Mouse (Mus musculus) midbrain, postnatal 0 days (tissue): ENCODE data around the gene Aqp11. TPM values are rescaled to one million over a fixed set of nuclear protein-coding genes. Genes with fewer than 3 reads are reported as not detected.

ENCODE experiments used
- ATAC-seq: fragments of 200-750 bp; cut with Nextera tagmentation; 2 replicates; pipeline ENCODE4 v1.8.0; 2017; ENCODE audit warnings: moderate number of reproducible peaks, mild to moderate bottlenecking, moderate TSS enrichment, moderate library complexity; ENCODE audit not compliant: low FRiP score
- DNase-seq: peaks from one replicate; pipeline ENCODE4 v3.0.0-alpha.2; 2015; ENCODE audit warnings: low spot score
- H3K27ac ChIP-seq: fragments of 300-500 bp; sonication (generic); 2 replicates; pipeline ENCODE4 v1.5.1; 2014; ENCODE audit warnings: low read depth, mild to moderate bottlenecking, low read length, mixed read lengths
- H3K27me3 ChIP-seq: fragments of 300-500 bp; sonication (generic); 2 replicates; pipeline ENCODE4 v1.6.1; 2014; ENCODE audit warnings: low read length, control low read depth, mixed read lengths; ENCODE audit not compliant: insufficient read depth
- H3K36me3 ChIP-seq: fragments of 300-500 bp; sonication (generic); 2 replicates; pipeline ENCODE4 v1.6.1; 2014; ENCODE audit warnings: low read length, control low read depth, mixed read lengths; ENCODE audit not compliant: insufficient read depth
- H3K4me1 ChIP-seq: fragments of 300-500 bp; sonication (generic); 2 replicates; pipeline ENCODE4 v1.6.1; 2014; ENCODE audit warnings: mild to moderate bottlenecking, control low read depth, antibody characterized with exemption, low read length, mixed read lengths; ENCODE audit not compliant: insufficient read depth
- H3K4me2 ChIP-seq: fragments of 300-500 bp; sonication (generic); 2 replicates; pipeline ENCODE4 v1.6.1; 2014; ENCODE audit warnings: low read depth, mild to moderate bottlenecking, low read length, mixed read lengths; ENCODE audit not compliant: poor library complexity, severe bottlenecking
- H3K4me3 ChIP-seq: fragments of 300-500 bp; sonication (generic); 2 replicates; pipeline ENCODE4 v1.5.1; 2014; ENCODE audit warnings: low read depth, mild to moderate bottlenecking, low read length, moderate library complexity
- H3K9ac ChIP-seq: fragments of 300-500 bp; sonication (generic); replicated peaks from 2 replicates; pipeline ENCODE4 v1.6.1; 2014; ENCODE audit warnings: mild to moderate bottlenecking, low read length, moderate library complexity, mixed read lengths; ENCODE audit not compliant: poor library complexity, severe bottlenecking
- H3K9me3 ChIP-seq: fragments of 300-500 bp; sonication (generic); 2 replicates; pipeline ENCODE4 v1.6.1; 2016; ENCODE audit warnings: low read length, control low read depth
- CTCF ChIP-seq: IDR thresholded peaks from 2 replicates; pipeline ENCODE4 v1.5.1; 2016; ENCODE audit warnings: antibody characterized with exemption, mild to moderate bottlenecking
- WGBS: fragments of 180-500 bp; shearing (Covaris S2); extraction: QIAGEN DNeasy Blood & Tissue Kit; methylation state at CpG from one replicate; pipeline ENCODE4 v1.1.7; 2014; 5-methylcytosine and 5-hydroxymethylcytosine counted together
- polyA plus RNA-seq: library from polyadenylated mRNA; unstranded; fragments of >200 nt; fragmentation: Nextera tagmentation; extraction: Ambion mirVana; gene quantifications from 2 replicates; pipeline ENCODE4 v1.2.1, GENCODE M21; 2015
- total RNA-seq: library from RNA; depleted of rRNA; stranded (reverse); fragments of >200 nt; gene quantifications from 2 replicates; pipeline ENCODE4 v1.2.3, GENCODE M21; 2014

The Aqp11 gene
- total and polyA plus RNA-seq, 2 experiments from 2014 or later = 13.5 to 24.0 TPM

GRCm38 (mm10) chr7:97737256-97737637, 842 bp downstream of the Aqp11 start:
- no peak overlapping the region for H3K27ac ChIP-seq
- ATAC-seq (no peak; the same call in 1 of the 2 replicates), DNase-seq (peak; percentile 12)
- 5% methylated on average over 12 of the region's 12 CpGs for WGBS
- peak overlapping the region; percentile 73 for H3K4me3 ChIP-seq
- H3K9me3 ChIP-seq = no peaks in the 10 kb centered on the region
- peak overlapping the region; percentile 79 for H3K9ac ChIP-seq
- no peaks in the 10 kb centered on the region for H3K36me3 ChIP-seq
- TF ChIP-seq CTCF = no peak
- no peaks in the 10 kb centered on the region for H3K27me3 ChIP-seq
- no peaks in the 10 kb centered on the region for H3K4me1 ChIP-seq
- H3K4me2 ChIP-seq = peak overlapping the region; percentile 95

GRCm38 (mm10) chr7:97735886-97736420, 2.1 kb downstream of the Aqp11 start:
- no peaks in the 10 kb centered on the region for H3K27me3 ChIP-seq
- no peak for TF ChIP-seq CTCF
- WGBS = 37% methylated on average over 4 of the region's 4 CpGs

GRCm38 (mm10) chr7:97735021-97735420, 3.1 kb downstream of the Aqp11 start:
- Histone ChIP-seq H3K9me3 (no peaks in the 10 kb centered on the region), H3K27ac (no peak overlapping the region), H3K4me1 (no peaks in the 10 kb centered on the region), H3K9ac (no peak overlapping the region), H3K27me3 (no peaks in the 10 kb centered on the region), H3K36me3 (no peaks in the 10 kb centered on the region), H3K4me3 (no peak overlapping the region), H3K4me2 (no peak overlapping the region)
- TF ChIP-seq CTCF = no peak
- DNase-seq = no peak
- WGBS = 85% methylated on average over 8 of the region's 8 CpGs
- ATAC-seq = no peak

More at GRCm38 (mm10) chr7:97735886-97736420, 2.1 kb downstream of the Aqp11 start:
- Histone ChIP-seq H3K4me3 (no peak overlapping the region), H3K4me1 (no peaks in the 10 kb centered on the region), H3K9ac (no peak overlapping the region), H3K36me3 (no peaks in the 10 kb centered on the region), H3K27ac (no peak overlapping the region), H3K4me2 (no peak overlapping the region), H3K9me3 (no peaks in the 10 kb centered on the region)
- ATAC-seq (no peak), DNase-seq (no peak)

GRCm38 (mm10) chr7:97733606-97734005, 4.5 kb downstream of the Aqp11 start:
- no peaks in the 10 kb centered on the region for H3K9me3 ChIP-seq
- H3K9ac ChIP-seq = no peak overlapping the region
- TF ChIP-seq CTCF = no peak
- no peaks in the 10 kb centered on the region for H3K27me3 ChIP-seq
- no peak overlapping the region for H3K4me2 ChIP-seq
- H3K4me3 ChIP-seq = no peak overlapping the region
- no peaks in the 10 kb centered on the region for H3K36me3 ChIP-seq
- 91% methylated on average over 5 of the region's 5 CpGs for WGBS
- DNase-seq (no peak), ATAC-seq (no peak)
- no peak overlapping the region for H3K27ac ChIP-seq
- H3K4me1 ChIP-seq = no peaks in the 10 kb centered on the region

- WGBS = 42% methylated on average over 3 of the region's 3 CpGs
- H3K9ac ChIP-seq = no peak overlapping the region
- H3K9me3 ChIP-seq = no peaks in the 10 kb centered on the region
- no peak for TF ChIP-seq CTCF
- no peak overlapping the region for H3K27ac ChIP-seq
- no peaks in the 10 kb centered on the region for H3K36me3 ChIP-seq
- no peak overlapping the region for H3K4me2 ChIP-seq
- ATAC-seq (no peak), DNase-seq (no peak)
- no peaks in the 10 kb centered on the region for H3K4me1 ChIP-seq
- no peaks in the 10 kb centered on the region for H3K27me3 ChIP-seq
- H3K4me3 ChIP-seq = no peak overlapping the region
Measured at GRCm38 (mm10) chr7:97730427-97730826, 7.7 kb downstream of the Aqp11 start.

- no peak for ATAC-seq
- 30% methylated on average over 14 of the region's 14 CpGs for WGBS
Measured at GRCm38 (mm10) chr7:97728666-97729614, 9.1 kb downstream of the Aqp11 start.

More at GRCm38 (mm10) chr7:97728666-97729614, 9.1 kb downstream of the Aqp11 start:
- H3K9me3 ChIP-seq = no peaks in the 10 kb centered on the region
- no peak overlapping the region for H3K9ac ChIP-seq
- no peak for TF ChIP-seq CTCF
- no peak overlapping the region for H3K27ac ChIP-seq
- no peak for DNase-seq
- no peak overlapping the region for H3K4me2 ChIP-seq
- 0 out of 2 replicates have a peak, but pooled peaks cover 3% of the 10 kb centered on the region for H3K36me3 ChIP-seq
- no peaks in the 10 kb centered on the region for H3K4me1 ChIP-seq
- no peak overlapping the region for H3K4me3 ChIP-seq
- H3K27me3 ChIP-seq = no peaks in the 10 kb centered on the region
